Mouse (Mus musculus) G1E-ER4 (cell line): ENCODE measurements at regions not wholly inside any gene's neighbourhood (a gene's known extent, or its start where the extent isn't known, plus 50 kb on each side); places are given as distances from the start of the nearest gene placed in this dataset.

Experiments used
- GATA1 ChIP-seq: IDR thresholded peaks from one replicate; pipeline ENCODE4 v1.8.0; 2012; ENCODE audit warnings: low read length, inconsistent platforms

GRCm38 (mm10) chr13:84565644-84566532, 343.8 kb downstream of the Tmem161b start:
- TF ChIP-seq GATA1, result no peak

- no peak for TF ChIP-seq GATA1
These were observed 344.4 kb downstream of the Tmem161b start for GRCm38 (mm10) chr13:84566533-84566832.

GRCm38 (mm10) chr13:84569371-84569770, 347.3 kb downstream of the Tmem161b start:
- no peak for TF ChIP-seq GATA1

- no peak for TF ChIP-seq GATA1
These were observed 348.1 kb downstream of the Tmem161b start for GRCm38 (mm10) chr13:84570206-84570605.

- TF ChIP-seq GATA1, result no peak
These were observed 349.1 kb downstream of the Tmem161b start for GRCm38 (mm10) chr13:84570984-84571844.

GRCm38 (mm10) chr13:84571845-84572193, 349.7 kb downstream of the Tmem161b start:
- TF ChIP-seq GATA1, result no peak

- no peak for TF ChIP-seq GATA1
These were observed 350.1 kb downstream of the Tmem161b start for GRCm38 (mm10) chr13:84572231-84572630.

- TF ChIP-seq GATA1, result no peak
These were observed 374.6 kb downstream of the Tmem161b start for GRCm38 (mm10) chr13:84596585-84597142.

GRCm38 (mm10) chr13:84602612-84603011, 380.5 kb downstream of the Tmem161b start:
- TF ChIP-seq GATA1, result no peak

- no peak for TF ChIP-seq GATA1
These were observed 390.4 kb downstream of the Tmem161b start for GRCm38 (mm10) chr13:84612497-84612896.

GRCm38 (mm10) chr13:84613004-84613403, 390.9 kb downstream of the Tmem161b start:
- TF ChIP-seq GATA1, result no peak

GRCm38 (mm10) chr13:84624691-84625090, 402.6 kb downstream of the Tmem161b start:
- TF ChIP-seq GATA1, result no peak

- no peak for TF ChIP-seq GATA1
These were observed 403.4 kb downstream of the Tmem161b start for GRCm38 (mm10) chr13:84625527-84625926.

GRCm38 (mm10) chr13:84625927-84626326, 403.8 kb downstream of the Tmem161b start:
- no peak for TF ChIP-seq GATA1

GRCm38 (mm10) chr13:84626397-84626796, 404.3 kb downstream of the Tmem161b start:
- no peak for TF ChIP-seq GATA1

- TF ChIP-seq GATA1, result no peak
These were observed 408.6 kb downstream of the Tmem161b start for GRCm38 (mm10) chr13:84630686-84631085.
